20 mouse cellular contexts compared by ENCODE assay signal in genomic region chr9:42182400-42182799, GRCm38 (mm10). TPM values are rescaled to one million over a fixed set of nuclear protein-coding genes. Genes with fewer than 3 reads are reported as not detected.
DNase-seq lines count a peak whose midpoint lies in the region; ATAC-seq and TF ChIP-seq lines count a peak whose summit lies in the region.
"Had no signal": no experiment of that assay in that cellular context is flagged by ENCODE, and none has a peak within 500 bp of the region (broad histone marks: within the 10 kb centered on the region; RNA-seq: fewer than 3 reads in every experiment).

No protein-coding gene starts in this region.

- TF ChIP-seq CTCF in CH12.LX (conservative IDR thresholded peaks at IDR 0.05 in 1 of 2, IDR thresholded peaks at IDR 0.05 in 1 of 2; ENCODE audit: low read depth in 2 of 2, low read length in 2 of 2): no peak
- TF ChIP-seq CTCF in stomach, postnatal 0 days (IDR thresholded peaks at IDR 0.05; ENCODE audit: low read depth): no peak
- TF ChIP-seq CTCF in intestine, postnatal 0 days (IDR thresholded peaks at IDR 0.05; ENCODE audit: low read depth): no peak

- peak overlapping the region; percentile 89 for H3K27ac ChIP-seq in forebrain, embryonic 13.5 days
- H3K27ac ChIP-seq in forebrain, embryonic 10.5 days: no peak overlapping the region
- no peak overlapping the region for H3K27ac ChIP-seq in CH12.LX (ENCODE audit: insufficient read depth, low read depth)
- peak overlapping the region; percentile 93 for H3K27ac ChIP-seq in forebrain, embryonic 15.5 days (replicated peaks)
- no peak overlapping the region for H3K27ac ChIP-seq in stomach, postnatal 0 days (replicated peaks)
- H3K27ac ChIP-seq in intestine, postnatal 0 days (ENCODE audit: low read depth, low read length): no peak overlapping the region
- H3K27ac ChIP-seq: heart, embryonic 10.5 days; intestine, embryonic 15.5 days; limb, embryonic 13.5 days; liver, embryonic 13.5 days had no signal

- peaks cover 65% of the 10 kb centered on the region for H3K4me1 ChIP-seq in forebrain, embryonic 13.5 days
- H3K4me1 ChIP-seq in forebrain, embryonic 10.5 days: peaks cover 39% of the 10 kb centered on the region
- peaks cover 0 to 7% of the 10 kb centered on the region in 2 experiments; a peak in 2 of 4 replicates for H3K4me1 ChIP-seq in CH12.LX (ENCODE audit: control insufficient read depth in 1 of 2, insufficient read depth in 2 of 2)
- H3K4me1 ChIP-seq in forebrain, embryonic 15.5 days: peaks cover 52% of the 10 kb centered on the region
- H3K4me1 ChIP-seq in stomach, postnatal 0 days (replicated peaks; ENCODE audit: control insufficient read depth, insufficient read depth): peaks cover 4% of the 10 kb centered on the region; the same call in 1 of the 2 replicates
- no peaks in the 10 kb centered on the region for H3K4me1 ChIP-seq in intestine, postnatal 0 days (replicated peaks; ENCODE audit: control insufficient read depth, insufficient read depth, low read length)
- H3K4me1 ChIP-seq: intestine, embryonic 15.5 days; liver, embryonic 13.5 days had no signal

- no peak for ATAC-seq in forebrain, embryonic 13.5 days
- ATAC-seq in forebrain, embryonic 15.5 days (replicated peaks): no peak
- ATAC-seq in stomach, postnatal 0 days (ENCODE audit: low FRiP score, low TSS enrichment): no peak
- no peak for ATAC-seq in intestine, postnatal 0 days
- ATAC-seq: intestine, embryonic 15.5 days had no signal

- in situ Hi-C loops in CH12.LX (cut with MboI; ENCODE audit: low pct_ligation_motif_present, low pct_unique_long_range_greater_than_20kb, low sequenced_read_pairs): no loop called here

- no peaks in the 10 kb centered on the region for H3K36me3 ChIP-seq in forebrain, embryonic 13.5 days (ENCODE audit: poor library complexity, severe bottlenecking)
- H3K36me3 ChIP-seq in forebrain, embryonic 10.5 days (replicated peaks): no peaks in the 10 kb centered on the region
- H3K36me3 ChIP-seq in CH12.LX (replicated peaks in 1 of 2; ENCODE audit: control insufficient read depth in 1 of 2, insufficient read depth in 1 of 2, low read length in 1 of 2): no peaks in the 10 kb centered on the region
- no peaks in the 10 kb centered on the region for H3K36me3 ChIP-seq in forebrain, embryonic 15.5 days
- H3K36me3 ChIP-seq in splenic B cell, adult 2 months (ENCODE audit: control insufficient read depth, insufficient read depth, low read length, poor library complexity, severe bottlenecking): no peaks in the 10 kb centered on the region
- no peaks in the 10 kb centered on the region for H3K36me3 ChIP-seq in stomach, postnatal 0 days (ENCODE audit: control insufficient read depth, insufficient read depth, low read length)
- no peaks in the 10 kb centered on the region for H3K36me3 ChIP-seq in intestine, postnatal 0 days (ENCODE audit: control insufficient read depth, insufficient read depth)
- H3K36me3 ChIP-seq: heart, embryonic 10.5 days; intestine, embryonic 15.5 days; limb, embryonic 13.5 days; liver, embryonic 13.5 days had no signal

- H3K4me2 ChIP-seq in forebrain, embryonic 13.5 days: no peak overlapping the region
- H3K4me2 ChIP-seq in CH12.LX (ENCODE audit: insufficient read depth, low read depth, poor library complexity, severe bottlenecking): no peak overlapping the region
- H3K4me2 ChIP-seq in forebrain, embryonic 15.5 days (replicated peaks): no peak overlapping the region
- H3K4me2 ChIP-seq in stomach, postnatal 0 days (replicated peaks; ENCODE audit: low read depth): no peak overlapping the region
- H3K4me2 ChIP-seq in intestine, postnatal 0 days (replicated peaks; ENCODE audit: low read depth): no peak overlapping the region
- H3K4me2 ChIP-seq: intestine, embryonic 15.5 days; limb, embryonic 13.5 days; liver, embryonic 13.5 days had no signal

- no peaks in the 10 kb centered on the region for H3K79me2 ChIP-seq in CH12.LX (replicated peaks; ENCODE audit: control insufficient read depth, extremely low read depth, insufficient read depth, poor library complexity, severe bottlenecking)

- no peaks in the 10 kb centered on the region for H3K27me3 ChIP-seq in forebrain, embryonic 13.5 days
- H3K27me3 ChIP-seq in forebrain, embryonic 10.5 days (ENCODE audit: poor library complexity, severe bottlenecking): no peaks in the 10 kb centered on the region
- no peaks in the 10 kb centered on the region for H3K27me3 ChIP-seq in CH12.LX (replicated peaks)
- no peaks in the 10 kb centered on the region for H3K27me3 ChIP-seq in forebrain, embryonic 15.5 days
- no peaks in the 10 kb centered on the region for H3K27me3 ChIP-seq in splenic B cell, adult 2 months (ENCODE audit: control insufficient read depth, insufficient read depth, low read length, poor library complexity, severe bottlenecking)
- no peaks in the 10 kb centered on the region for H3K27me3 ChIP-seq in stomach, postnatal 0 days (ENCODE audit: control insufficient read depth, insufficient read depth, low read length)
- no peaks in the 10 kb centered on the region for H3K27me3 ChIP-seq in intestine, postnatal 0 days (replicated peaks; ENCODE audit: control insufficient read depth, insufficient read depth, low read length)
- H3K27me3 ChIP-seq: intestine, embryonic 15.5 days; limb, embryonic 13.5 days; liver, embryonic 13.5 days had no signal

- no peak for TF ChIP-seq RAD21 in CH12.LX (IDR thresholded peaks at IDR 0.05; ENCODE audit: low read depth, low read length)

- 90% methylated on average over 3 of the region's 3 CpGs for WGBS in forebrain, embryonic 13.5 days
- 87% methylated on average over 3 of the region's 3 CpGs for WGBS in forebrain, embryonic 10.5 days
- WGBS in forebrain, embryonic 15.5 days: 88% methylated on average over 3 of the region's 3 CpGs
- 95% methylated on average over 3 of the region's 3 CpGs for WGBS in stomach, postnatal 0 days
- 93% methylated on average over 3 of the region's 3 CpGs for WGBS in intestine, postnatal 0 days

- dilution Hi-C loops in CH12.LX (cut with MboI; ENCODE audit: extremely low pct_ligation_motif_present, extremely low pct_unique_long_range_greater_than_20kb, low sequenced_read_pairs): no loop called here

- TF ChIP-seq EP300 in CH12.LX (IDR thresholded peaks at IDR 0.05; ENCODE audit: low read length): no peak
- TF ChIP-seq EP300 in stomach, postnatal 0 days (optimal IDR thresholded peaks at IDR 0.05): no peak

- H3K4me3 ChIP-seq in forebrain, embryonic 13.5 days: no peak overlapping the region
- no peak overlapping the region for H3K4me3 ChIP-seq in forebrain, embryonic 10.5 days
- no peak overlapping the region for H3K4me3 ChIP-seq in CH12.LX (replicated peaks in 1 of 3; ENCODE audit: low read depth in 2 of 3, low read length in 2 of 3, poor library complexity in 1 of 3)
- no peak overlapping the region for H3K4me3 ChIP-seq in forebrain, embryonic 15.5 days
- H3K4me3 ChIP-seq in stomach, postnatal 0 days (ENCODE audit: low read depth, low read length): no peak overlapping the region
- H3K4me3 ChIP-seq in intestine, postnatal 0 days (ENCODE audit: low read depth, low read length): no peak overlapping the region
- H3K4me3 ChIP-seq: heart, embryonic 10.5 days; intestine, embryonic 15.5 days; limb, embryonic 13.5 days; liver, embryonic 13.5 days had no signal

- no peak overlapping the region for H3K9ac ChIP-seq in forebrain, embryonic 13.5 days
- no peak overlapping the region for H3K9ac ChIP-seq in CH12.LX (ENCODE audit: insufficient read depth, low read depth)
- no peak overlapping the region for H3K9ac ChIP-seq in forebrain, embryonic 15.5 days (replicated peaks)
- H3K9ac ChIP-seq in stomach, postnatal 0 days (ENCODE audit: low read length): no peak overlapping the region
- H3K9ac ChIP-seq in intestine, postnatal 0 days (ENCODE audit: low read depth, low read length): no peak overlapping the region
- H3K9ac ChIP-seq: intestine, embryonic 15.5 days; limb, embryonic 13.5 days; liver, embryonic 13.5 days had no signal

- no peak for TF ChIP-seq POLR2A in CH12.LX (IDR thresholded peaks at IDR 0.05; ENCODE audit: low read depth, low read length)

- no peaks in the 10 kb centered on the region; the same call in 1 of the 2 replicates for H3K9me3 ChIP-seq in forebrain, embryonic 13.5 days (replicated peaks)
- no peaks in the 10 kb centered on the region for H3K9me3 ChIP-seq in forebrain, embryonic 10.5 days
- peaks cover 9% of the 10 kb centered on the region for H3K9me3 ChIP-seq in CH12.LX (replicated peaks; ENCODE audit: low read length)
- no peaks in the 10 kb centered on the region for H3K9me3 ChIP-seq in forebrain, embryonic 15.5 days
- H3K9me3 ChIP-seq in stomach, postnatal 0 days (ENCODE audit: control insufficient read depth, low read length): no peaks in the 10 kb centered on the region
- no peaks in the 10 kb centered on the region for H3K9me3 ChIP-seq in intestine, postnatal 0 days (ENCODE audit: control insufficient read depth)
- H3K9me3 ChIP-seq: heart, embryonic 10.5 days; intestine, embryonic 15.5 days; limb, embryonic 13.5 days; liver, embryonic 13.5 days had no signal

- no peak for DNase-seq in forebrain, embryonic 10.5 days (ENCODE audit: extremely low spot score, low spot score)
- peak; percentile 9 for DNase-seq in CH12.LX (ENCODE audit: extremely low read depth)
- peak; percentile 31 for DNase-seq in splenic B cell, adult 2 months (ENCODE audit: low read depth, low spot score)
- no peak for DNase-seq in stomach, postnatal 0 days (ENCODE audit: low spot score)
- DNase-seq: adrenal gland, postnatal 14 days; cerebellum, adult 9-11 months; heart, postnatal 4 days; kidney, adult 9 months; kidney, postnatal 14 days; layer of hippocampus, postnatal 36 days; liver, embryonic 13.5 days; lung, adult 2 months; lung, postnatal 14 days; thymus, adult 2 months had no signal

TF ChIP-seq in CH12.LX, 34 proteins besides CTCF, POLR2A, EP300 and RAD21 (continues in another document):
- TF ChIP-seq POLR2AphosphoS2 (IDR thresholded peaks at IDR 0.05; ENCODE audit: low read depth, low read length): no peak
- TF ChIP-seq ZMIZ1 (IDR thresholded peaks at IDR 0.05; ENCODE audit: low read depth, low read length): no peak
- TF ChIP-seq TBP (conservative IDR thresholded peaks at IDR 0.05; ENCODE audit: low read depth, low read length): no peak
- no peak for TF ChIP-seq MEF2A (IDR thresholded peaks at IDR 0.05; ENCODE audit: borderline replicate concordance, low read depth, low read length)
- no peak for TF ChIP-seq MXI1 (IDR thresholded peaks at IDR 0.05; ENCODE audit: low read depth, low read length)
- TF ChIP-seq ZKSCAN1 (IDR thresholded peaks at IDR 0.05; ENCODE audit: borderline replicate concordance, low read depth, low read length): no peak
- no peak for TF ChIP-seq CHD2 (IDR thresholded peaks at IDR 0.05; ENCODE audit: low read length)

RNA-seq across cellular contexts. Expression of gene Sorl1, which starts 58.3 kb away (rescaled TPM):
- polyA plus RNA-seq in forebrain, embryonic 13.5 days (2015; fragmentation: Nextera tagmentation; extraction: Ambion mirVana): 9.6 and 11.5 TPM in 2 replicates
- 1.9 and 4.7 TPM in 2 replicates for polyA plus RNA-seq in forebrain, embryonic 10.5 days (2016; fragmentation: Nextera tagmentation; extraction: Ambion mirVana)
- total RNA-seq in CH12.LX (2012; rRNA removed) (2.5 and 3.0 TPM in 2 replicates), CH12.LX (2014; rRNA removed) (6.3 TPM in 2 replicates)
- polyA plus RNA-seq in CH12.LX (2012; ENCODE audit: insufficient read length, low read depth): 10.5 and 12.3 TPM in 2 replicates
- 18.3 and 18.8 TPM in 2 replicates for polyA plus RNA-seq in forebrain, embryonic 15.5 days (2015; fragmentation: Nextera tagmentation; extraction: Ambion mirVana)
- polyA plus RNA-seq in stomach, postnatal 0 days (2015; fragmentation: Nextera tagmentation; extraction: Ambion mirVana): 7.1 and 8.8 TPM in 2 replicates
- polyA plus RNA-seq in intestine, postnatal 0 days (2015; fragmentation: Nextera tagmentation; extraction: Ambion mirVana): 2.8 and 3.6 TPM in 2 replicates

Comparison
In these comparisons a context has a peak if more than half of its experiments do, and no peak if none do; other contexts are left out.
1. H3K27ac ChIP-seq: peak in forebrain, embryonic 13.5 days (single experiment) and forebrain, embryonic 15.5 days (single experiment); none in forebrain, embryonic 10.5 days (single experiment), CH12.LX (single experiment), stomach, postnatal 0 days (single experiment) and intestine, postnatal 0 days (single experiment).
2. DNase-seq: peak in CH12.LX (single experiment) and splenic B cell, adult 2 months (single experiment); none in forebrain, embryonic 10.5 days (single experiment) and stomach, postnatal 0 days (single experiment).